15 mouse cellular contexts compared by ENCODE assay signal in the genomic region with DNA sequence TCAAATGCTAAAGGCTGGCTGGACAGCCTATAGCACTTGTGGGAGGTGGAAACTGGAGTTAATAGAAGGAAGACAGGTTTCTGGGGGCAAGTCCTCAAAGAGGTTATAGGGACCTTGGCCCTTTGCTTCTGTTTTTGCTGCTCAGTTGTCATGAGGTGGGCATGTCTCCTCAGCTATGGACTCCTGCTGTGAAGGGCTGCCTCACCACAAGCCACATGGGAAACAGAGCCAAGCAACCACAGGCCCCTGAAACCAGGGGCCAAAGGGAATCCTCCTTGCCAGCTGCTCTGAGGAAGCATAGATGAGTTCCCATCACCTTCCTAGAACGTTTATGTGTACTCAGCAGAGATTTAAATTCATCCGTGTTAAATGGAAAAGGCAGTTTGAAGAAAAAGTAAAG.
"Had no signal": no experiment of that assay in that cellular context is flagged by ENCODE, and none has a peak within 500 bp of the region (broad histone marks: within the 10 kb centered on the region; RNA-seq: fewer than 3 reads in every experiment).

No protein-coding gene starts in this region.

- H3K36me3 ChIP-seq: stomach, embryonic 15.5 days had no signal

- H3K4me2 ChIP-seq: neural tube, embryonic 15.5 days; stomach, embryonic 15.5 days had no signal

- DNase-seq: retina, postnatal 1 day; right cerebral cortex, adult 18-20 months; right cerebral cortex, postnatal 14 days; right cerebral cortex, postnatal 25 days; right cerebral cortex, postnatal 4 days; spleen, adult 18-20 months; thymus, adult 18-20 months; thymus, adult 2 months; thymus, postnatal 14 days; thymus, postnatal 25 days; thymus, postnatal 36 days; thymus, postnatal 4 days had no signal

- H3K27ac ChIP-seq: neural tube, embryonic 15.5 days; stomach, embryonic 15.5 days; stomach, postnatal 0 days had no signal

- H3K4me1 ChIP-seq: neural tube, embryonic 15.5 days; stomach, embryonic 15.5 days had no signal

- H3K9ac ChIP-seq: neural tube, embryonic 15.5 days; stomach, embryonic 15.5 days had no signal

- H3K27me3 ChIP-seq: neural tube, embryonic 15.5 days; stomach, embryonic 15.5 days had no signal

- H3K4me3 ChIP-seq: neural tube, embryonic 15.5 days; stomach, embryonic 15.5 days had no signal

- H3K9me3 ChIP-seq: neural tube, embryonic 15.5 days; stomach, embryonic 15.5 days had no signal
